Mouse (Mus musculus): Measurements from ENCODE around the gene Emilin2. TPM values are rescaled to one million over a fixed set of nuclear protein-coding genes. Genes with fewer than 3 reads are reported as not detected.

Emilin2 gene
- polyA plus RNA-seq, 1 experiment from 2014 or later = 12.0 TPM

DNA sequence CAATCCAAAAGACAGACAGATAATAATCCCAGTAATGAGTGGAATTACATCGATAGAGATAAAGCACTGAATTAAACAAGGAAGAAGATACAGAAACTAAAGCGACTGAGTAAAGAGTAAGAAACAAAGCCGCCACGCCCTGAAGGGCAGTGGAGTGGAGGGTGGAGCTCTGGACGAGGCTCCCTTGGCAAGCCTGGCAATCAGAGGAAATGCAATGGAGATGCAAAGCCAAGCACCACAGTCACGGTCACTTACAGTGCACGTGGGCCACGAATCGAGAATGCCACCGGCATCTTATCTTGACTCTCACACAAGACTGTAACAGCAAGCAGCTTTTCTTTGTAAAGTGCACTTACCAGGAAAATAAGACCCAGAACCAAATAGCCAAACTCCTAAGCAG lies 35.0 kb downstream of the Emilin2 start:
- 0 out of 2 replicates have a peak overlapping the region, but pooled peaks have one; percentile 42 for H3K4me2 ChIP-seq (ENCODE audit: low read depth, low read length)
- H3K9me3 ChIP-seq (ENCODE audit: low read length) = no peaks in the 10 kb centered on the region
- no peak overlapping the region; the same call in 1 of the 2 replicates for H3K9ac ChIP-seq (replicated peaks)
- H3K36me3 ChIP-seq (replicated peaks; ENCODE audit: insufficient read depth, low read length) = no peaks in the 10 kb centered on the region
- DNase-seq (no peak), ATAC-seq (0 out of 2 replicates have a peak, but pooled peaks have one; percentile 40)
- 42% methylated on average over 10 of the region's 10 CpGs for WGBS (ENCODE audit: insufficient replicate concordance)
- no peak overlapping the region for H3K4me3 ChIP-seq (ENCODE audit: low read depth, low read length)
- no peaks in the 10 kb centered on the region for H3K27me3 ChIP-seq (ENCODE audit: insufficient read depth, low read length)
- TF ChIP-seq EP300 (IDR thresholded peaks at IDR 0.05; ENCODE audit: low read depth) (no peak), CTCF (IDR thresholded peaks at IDR 0.05; ENCODE audit: low read depth) (no peak)
- H3K27ac ChIP-seq (ENCODE audit: low read depth) = no peak overlapping the region
- peaks cover 5% of the 10 kb centered on the region; the same call in 1 of the 2 replicates for H3K4me1 ChIP-seq (ENCODE audit: insufficient read depth)

DNA sequence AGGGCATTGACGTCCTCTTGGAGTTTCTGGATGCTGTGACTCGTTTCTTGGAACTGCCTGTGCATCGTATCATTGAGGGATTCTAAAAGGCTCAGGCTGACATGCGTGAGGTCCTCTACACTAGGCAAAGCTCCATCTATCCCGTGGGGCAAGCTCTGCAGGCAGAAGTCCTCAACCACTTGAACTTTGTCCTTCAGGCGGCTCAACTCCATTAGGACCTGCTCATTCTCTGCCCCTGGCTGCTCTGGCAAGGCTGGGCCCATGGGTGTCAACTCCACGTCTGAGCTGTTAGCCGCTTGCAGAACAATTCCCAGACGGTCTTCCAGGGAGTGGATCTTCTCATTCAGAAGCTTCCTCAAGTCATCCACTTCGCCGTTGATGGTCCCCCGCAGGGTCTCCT lies 37.9 kb downstream of the Emilin2 start:
- no peak for TF ChIP-seq EP300 (IDR thresholded peaks at IDR 0.05; ENCODE audit: low read depth)
- TF ChIP-seq CTCF (IDR thresholded peaks at IDR 0.05; ENCODE audit: low read depth) = no peak
- no peaks in the 10 kb centered on the region for H3K9me3 ChIP-seq (ENCODE audit: low read length)
- 91% methylated on average over 12 of the region's 12 CpGs for WGBS (ENCODE audit: insufficient replicate concordance)
- peaks cover 5% of the 10 kb centered on the region; the same call in 1 of the 2 replicates for H3K4me1 ChIP-seq (ENCODE audit: insufficient read depth)
- no peak overlapping the region for H3K4me2 ChIP-seq (ENCODE audit: low read depth, low read length)
- no peak overlapping the region for H3K4me3 ChIP-seq (ENCODE audit: low read depth, low read length)
- H3K27ac ChIP-seq (ENCODE audit: low read depth) = no peak overlapping the region
- no peak for ATAC-seq
- H3K9ac ChIP-seq (replicated peaks) = no peak overlapping the region
- DNase-seq = no peak
- no peaks in the 10 kb centered on the region for H3K27me3 ChIP-seq (ENCODE audit: insufficient read depth, low read length)
- H3K36me3 ChIP-seq (replicated peaks; ENCODE audit: insufficient read depth, low read length) = no peaks in the 10 kb centered on the region

DNA sequence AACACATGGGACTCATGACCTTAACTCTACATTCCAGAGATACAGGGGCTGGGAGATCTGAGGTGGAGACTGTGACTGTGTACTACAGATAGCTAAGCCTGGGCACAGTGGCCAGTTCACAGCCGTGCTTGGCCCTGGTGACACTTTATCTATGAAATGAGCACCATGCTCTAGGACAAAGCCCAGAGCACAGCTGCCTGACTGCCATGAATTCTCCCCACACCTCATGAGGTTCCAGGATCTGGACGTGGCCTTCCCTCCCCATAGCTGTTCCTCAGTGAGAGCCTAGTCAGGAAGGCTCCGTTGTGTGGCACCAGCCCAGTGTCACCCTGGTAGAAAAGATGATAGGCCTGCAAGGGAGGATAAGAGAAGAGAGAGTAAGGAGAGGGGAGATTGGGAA lies 43.2 kb downstream of the Emilin2 start:
- ATAC-seq = peak; percentile 91
- Histone ChIP-seq H3K4me2 (ENCODE audit: low read depth, low read length) (peak overlapping the region; percentile 66), H3K36me3 (replicated peaks; ENCODE audit: insufficient read depth, low read length) (no peaks in the 10 kb centered on the region), H3K27ac (ENCODE audit: low read depth) (peak overlapping the region; percentile 76), H3K27me3 (ENCODE audit: insufficient read depth, low read length) (no peaks in the 10 kb centered on the region), H3K4me1 (ENCODE audit: insufficient read depth) (peaks cover 30% of the 10 kb centered on the region), H3K4me3 (ENCODE audit: low read depth, low read length) (peak overlapping the region; percentile 29), H3K9ac (replicated peaks) (peak overlapping the region; percentile 58), H3K9me3 (ENCODE audit: low read length) (no peaks in the 10 kb centered on the region)
- no peak for DNase-seq
- no peak for TF ChIP-seq CTCF (IDR thresholded peaks at IDR 0.05; ENCODE audit: low read depth)
- TF ChIP-seq EP300 (IDR thresholded peaks at IDR 0.05; ENCODE audit: low read depth) = peak; percentile 97
- WGBS (ENCODE audit: insufficient replicate concordance) = 43% methylated on average over 3 of the region's 3 CpGs

DNA sequence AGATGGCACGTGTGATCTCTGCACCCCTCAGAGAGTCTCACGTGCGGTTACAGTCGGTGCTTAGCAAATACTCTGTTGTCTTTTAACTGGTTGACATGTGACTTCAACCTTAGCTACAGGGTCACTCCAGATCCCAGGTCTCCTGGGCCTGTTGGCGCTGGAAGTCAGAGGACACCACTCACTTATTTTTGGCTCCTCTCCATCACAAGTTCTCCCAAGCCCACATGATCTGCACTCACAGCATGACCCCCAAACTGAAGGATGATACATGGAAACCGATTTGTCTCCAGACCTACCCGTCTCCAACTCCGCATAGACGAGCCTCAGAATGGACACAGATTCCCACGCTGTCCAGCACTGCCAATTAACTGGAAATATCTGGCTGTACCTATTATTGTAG lies 43.6 kb downstream of the Emilin2 start:
- WGBS (ENCODE audit: insufficient replicate concordance) = 62% methylated on average over 10 of the region's 10 CpGs
- DNase-seq = no peak
- Histone ChIP-seq H3K9ac (replicated peaks) (peak overlapping the region; percentile 58), H3K4me3 (ENCODE audit: low read depth, low read length) (peak overlapping the region; percentile 29), H3K27me3 (ENCODE audit: insufficient read depth, low read length) (no peaks in the 10 kb centered on the region), H3K27ac (ENCODE audit: low read depth) (peak overlapping the region; percentile 76), H3K4me2 (ENCODE audit: low read depth, low read length) (peak overlapping the region; percentile 66), H3K36me3 (replicated peaks; ENCODE audit: insufficient read depth, low read length) (no peaks in the 10 kb centered on the region), H3K4me1 (ENCODE audit: insufficient read depth) (peaks cover 35% of the 10 kb centered on the region), H3K9me3 (ENCODE audit: low read length) (no peaks in the 10 kb centered on the region)
- no peak for TF ChIP-seq CTCF (IDR thresholded peaks at IDR 0.05; ENCODE audit: low read depth)
- no peak for TF ChIP-seq EP300 (IDR thresholded peaks at IDR 0.05; ENCODE audit: low read depth)
- 0 out of 2 replicates have a peak, but pooled peaks have one; percentile 3 for ATAC-seq

DNA sequence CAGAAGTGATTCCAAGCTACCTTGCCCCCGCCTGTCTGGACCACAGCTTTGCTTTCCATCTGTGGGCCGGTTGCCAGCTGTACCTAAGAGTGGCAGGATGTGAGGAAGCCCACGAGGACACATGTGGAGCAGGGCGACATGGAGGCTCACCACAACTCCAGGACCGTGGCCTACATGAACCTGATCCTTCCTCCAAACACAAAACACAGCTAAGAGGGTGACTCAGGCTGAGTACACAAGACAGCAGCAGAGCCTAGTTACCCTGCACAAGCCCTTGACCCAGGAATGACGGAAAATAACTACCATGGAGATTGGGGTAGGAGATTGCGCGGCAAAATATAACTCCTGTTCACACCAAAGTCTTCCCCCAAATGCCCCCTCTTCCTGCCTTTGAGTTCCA lies 44.4 kb downstream of the Emilin2 start:
- ATAC-seq = no peak
- 67% methylated on average over 8 of the region's 8 CpGs for WGBS (ENCODE audit: insufficient replicate concordance)
- Histone ChIP-seq H3K36me3 (replicated peaks; ENCODE audit: insufficient read depth, low read length) (no peaks in the 10 kb centered on the region), H3K4me3 (ENCODE audit: low read depth, low read length) (peak overlapping the region; percentile 29), H3K4me1 (ENCODE audit: insufficient read depth) (peaks cover 43% of the 10 kb centered on the region), H3K4me2 (ENCODE audit: low read depth, low read length) (peak overlapping the region; percentile 66), H3K27me3 (ENCODE audit: insufficient read depth, low read length) (no peaks in the 10 kb centered on the region), H3K27ac (ENCODE audit: low read depth) (peak overlapping the region; percentile 76), H3K9me3 (ENCODE audit: low read length) (no peaks in the 10 kb centered on the region), H3K9ac (replicated peaks) (peak overlapping the region; percentile 58)
- no peak for DNase-seq
- TF ChIP-seq CTCF (IDR thresholded peaks at IDR 0.05; ENCODE audit: low read depth) (no peak), EP300 (IDR thresholded peaks at IDR 0.05; ENCODE audit: low read depth) (no peak)

DNA sequence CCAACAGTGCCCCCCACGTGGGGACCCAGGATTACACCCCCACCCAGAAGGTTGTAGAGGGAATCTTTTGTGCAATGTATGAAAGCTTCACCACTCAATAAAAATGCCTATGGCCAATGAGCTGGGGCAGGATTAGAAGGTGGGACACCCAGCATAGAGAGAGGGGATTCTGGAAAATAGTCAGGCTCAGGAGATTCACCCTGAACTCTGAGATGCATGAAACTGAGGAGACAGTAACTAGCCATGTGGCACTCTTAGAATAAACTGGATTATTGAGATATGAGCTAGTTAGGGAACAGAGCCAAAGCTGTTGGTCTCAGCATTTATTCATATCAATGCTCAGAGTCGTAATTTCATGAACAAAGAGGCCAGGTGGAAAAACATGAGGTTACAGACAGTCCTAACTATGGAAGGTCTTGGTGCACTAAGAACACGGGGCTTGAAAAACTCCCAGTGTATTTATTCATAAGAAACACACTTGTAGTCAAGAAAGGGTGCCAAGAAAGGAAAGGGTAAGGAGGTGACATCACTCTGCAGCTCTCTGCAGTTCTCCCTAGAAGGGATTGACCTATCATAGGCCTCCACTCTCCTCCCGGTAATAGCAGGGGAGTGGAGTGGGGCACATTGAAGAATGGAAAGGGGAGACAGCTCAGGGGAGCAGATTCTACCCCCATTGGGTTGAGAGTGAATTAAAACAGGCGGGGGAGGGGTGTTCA lies 46.3 kb downstream of the Emilin2 start:
- H3K4me2 ChIP-seq (ENCODE audit: low read depth, low read length) = peak overlapping the region; percentile 52
- H3K4me1 ChIP-seq (ENCODE audit: insufficient read depth) = peaks cover 51% of the 10 kb centered on the region
- no peaks in the 10 kb centered on the region for H3K9me3 ChIP-seq (ENCODE audit: low read length)
- no peak overlapping the region for H3K4me3 ChIP-seq (ENCODE audit: low read depth, low read length)
- no peaks in the 10 kb centered on the region for H3K36me3 ChIP-seq (replicated peaks; ENCODE audit: insufficient read depth, low read length)
- WGBS (ENCODE audit: insufficient replicate concordance) = 51% methylated on average over 5 of the region's 5 CpGs
- H3K9ac ChIP-seq (replicated peaks) = peak overlapping the region; percentile 13; the same call in 1 of the 2 replicates
- peak overlapping the region; percentile 71 for H3K27ac ChIP-seq (ENCODE audit: low read depth)
- no peak for TF ChIP-seq EP300 (IDR thresholded peaks at IDR 0.05; ENCODE audit: low read depth)
- TF ChIP-seq CTCF (IDR thresholded peaks at IDR 0.05; ENCODE audit: low read depth) = no peak
- no peak for DNase-seq
- ATAC-seq = no peak
- no peaks in the 10 kb centered on the region for H3K27me3 ChIP-seq (ENCODE audit: insufficient read depth, low read length)

Data from liver, postnatal 0 days (tissue).